Mouse (Mus musculus) liver, embryonic 16.5 days (tissue): ENCODE measurements around the gene Slc29a2. TPM values are rescaled to one million over a fixed set of nuclear protein-coding genes. Genes with fewer than 3 reads are reported as not detected.
A peak's percentile ranks its signal among the peaks of the same experiment; 100 is the strongest.
"Not testable (repeated sequence)": the region's sequence is repeated elsewhere in the genome, so short reads cannot be mapped to it uniquely, and the experiment has no call there.

Experiments used
- ATAC-seq: fragments of 200-750 bp; cut with Nextera tagmentation; 2 replicates; pipeline ENCODE4 v1.8.0; 2017; ENCODE audit warnings: low read depth, mild to moderate bottlenecking, moderate number of reproducible peaks, moderate library complexity
- H3K27ac ChIP-seq: fragments of 300-500 bp; sonication (generic); 2 replicates; pipeline ENCODE4 v1.5.1; 2014; ENCODE audit warnings: mild to moderate bottlenecking, low read length
- H3K27me3 ChIP-seq: fragments of 300-500 bp; sonication (generic); 2 replicates; pipeline ENCODE4 v1.6.1; 2014; ENCODE audit warnings: low read depth, low read length, mixed read lengths; ENCODE audit not compliant: control insufficient read depth, insufficient read depth
- H3K36me3 ChIP-seq: fragments of 300-500 bp; sonication (generic); 2 replicates; pipeline ENCODE4 v1.6.1; 2014; ENCODE audit warnings: mild to moderate bottlenecking; ENCODE audit not compliant: control insufficient read depth, insufficient read depth
- H3K4me1 ChIP-seq: fragments of 300-500 bp; sonication (generic); 2 replicates; pipeline ENCODE4 v1.6.1; 2014; ENCODE audit warnings: low read depth, low read length, mixed read lengths; ENCODE audit not compliant: control insufficient read depth
- H3K4me2 ChIP-seq: fragments of 300-500 bp; sonication (generic); 2 replicates; pipeline ENCODE4 v1.6.1; 2014; ENCODE audit warnings: low read depth, low read length, mixed read lengths
- H3K4me3 ChIP-seq: fragments of 300-500 bp; sonication (generic); 2 replicates; pipeline ENCODE4 v1.5.1; 2014; ENCODE audit warnings: low read depth, mild to moderate bottlenecking, low read length
- H3K9ac ChIP-seq: fragments of 300-500 bp; sonication (generic); 2 replicates; pipeline ENCODE4 v1.6.1; 2014; ENCODE audit warnings: low read depth, low read length
- H3K9me3 ChIP-seq: fragments of 300-500 bp; sonication (generic); replicated peaks from 2 replicates; pipeline ENCODE4 v1.6.1; 2016; ENCODE audit warnings: low read length; ENCODE audit not compliant: control insufficient read depth
- WGBS: fragments of 180-500 bp; shearing (Covaris S2); extraction: QIAGEN DNeasy Blood & Tissue Kit; methylation state at CpG from one replicate; pipeline ENCODE4 v1.1.7; 2014; ENCODE audit not compliant: insufficient replicate concordance; 5-methylcytosine and 5-hydroxymethylcytosine counted together
- polyA plus RNA-seq: library from polyadenylated mRNA; unstranded; fragments of >200 nt; fragmentation: Nextera tagmentation; extraction: Ambion mirVana; gene quantifications from 2 replicates; pipeline ENCODE4 v1.2.1, GENCODE M21; 2015

Slc29a2 gene
- polyA plus RNA-seq, 1 experiment from 2014 or later, result 1.6 TPM

DNA sequence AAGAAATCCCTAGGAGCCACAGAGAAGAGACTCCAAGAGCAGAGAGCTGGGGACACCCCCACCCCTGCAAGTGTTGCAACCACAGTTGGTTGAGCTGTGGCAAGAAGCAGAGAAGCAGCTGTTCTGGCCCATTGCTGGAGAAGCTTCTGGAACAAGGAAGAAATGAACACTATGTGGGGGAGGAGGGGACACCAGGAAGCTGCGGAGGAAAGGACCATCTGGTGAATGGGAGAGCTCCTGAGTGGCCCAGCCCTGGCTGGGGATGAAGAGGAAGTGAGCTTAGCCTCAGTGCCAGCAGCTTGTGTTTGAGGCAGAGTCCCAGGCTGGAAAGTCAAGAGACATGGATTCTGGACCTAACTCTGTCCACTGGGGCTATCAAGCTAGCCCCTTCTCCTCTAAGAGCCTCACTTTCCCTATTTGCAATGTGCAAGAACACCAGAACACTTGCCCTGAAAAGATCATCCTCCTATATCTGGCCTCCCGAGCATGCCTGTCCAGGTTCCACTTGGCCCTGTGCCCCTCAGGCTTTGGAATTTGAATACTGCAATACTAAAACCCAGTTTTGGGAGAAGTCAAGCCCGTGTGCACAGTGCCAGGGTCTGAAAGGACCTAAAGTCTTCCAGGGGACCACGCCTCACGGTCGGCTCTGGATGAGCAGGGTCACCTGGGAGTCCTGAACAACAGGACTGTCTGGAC lies 24.1 kb upstream of the Slc29a2 start:
- peaks cover 10% of the 10 kb centered on the region; the same call in 1 of the 2 replicates for H3K27me3 ChIP-seq
- H3K27ac ChIP-seq, result no peak overlapping the region
- no peaks in the 10 kb centered on the region for H3K36me3 ChIP-seq
- H3K4me2 ChIP-seq, result no peak overlapping the region
- ATAC-seq, result no peak
- no peaks in the 10 kb centered on the region for H3K9me3 ChIP-seq
- H3K4me3 ChIP-seq, result no peak overlapping the region
- no peak overlapping the region for H3K9ac ChIP-seq
- 46% methylated on average over 6 of the region's 6 CpGs for WGBS
- H3K4me1 ChIP-seq, result no peaks in the 10 kb centered on the region

DNA sequence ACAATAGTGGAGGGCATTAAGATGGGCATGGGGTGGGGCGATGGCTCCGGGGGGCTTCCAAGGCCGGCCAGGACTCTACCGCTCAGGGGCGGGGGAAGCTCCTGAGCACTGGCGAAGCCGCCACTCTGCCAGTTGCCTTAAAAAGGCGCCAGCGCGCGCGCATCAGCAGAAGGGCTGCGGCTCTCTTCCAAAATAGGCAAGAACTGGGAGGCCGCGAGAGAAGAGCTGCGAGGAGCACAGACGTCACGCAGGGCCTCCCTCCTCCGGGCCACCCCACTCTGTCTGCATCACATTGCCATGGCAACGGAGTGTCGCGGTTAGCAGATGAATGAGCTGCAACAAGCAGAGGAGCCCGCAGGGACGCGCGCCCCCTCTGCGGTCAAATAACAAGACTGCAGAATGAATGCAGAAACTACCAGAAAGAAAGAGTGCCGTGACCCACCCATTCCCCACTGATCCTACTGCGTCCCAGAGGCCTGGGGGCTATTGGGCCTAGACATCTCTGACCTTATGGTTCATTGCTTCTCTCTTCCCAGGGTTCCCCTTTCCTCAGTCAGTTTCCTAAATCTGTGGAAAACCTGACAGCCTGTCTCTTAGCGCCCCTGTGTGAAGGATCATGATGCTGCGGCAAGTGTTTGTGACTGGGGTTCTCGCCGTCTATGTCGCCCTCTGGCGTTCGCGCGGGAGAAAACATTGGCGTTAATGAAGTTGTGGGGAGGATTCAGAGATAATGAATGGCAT lies 21.8 kb upstream of the Slc29a2 start:
- Histone ChIP-seq H3K27ac (no peak overlapping the region), H3K4me1 (no peaks in the 10 kb centered on the region), H3K9me3 (no peaks in the 10 kb centered on the region), H3K27me3 (peaks cover 10% of the 10 kb centered on the region; the same call in 1 of the 2 replicates), H3K4me2 (no peak overlapping the region), H3K36me3 (no peaks in the 10 kb centered on the region), H3K9ac (no peak overlapping the region), H3K4me3 (no peak overlapping the region)
- WGBS, result 2% methylated on average over 39 of the region's 39 CpGs
- no peak; the same call in 1 of the 2 replicates for ATAC-seq

DNA sequence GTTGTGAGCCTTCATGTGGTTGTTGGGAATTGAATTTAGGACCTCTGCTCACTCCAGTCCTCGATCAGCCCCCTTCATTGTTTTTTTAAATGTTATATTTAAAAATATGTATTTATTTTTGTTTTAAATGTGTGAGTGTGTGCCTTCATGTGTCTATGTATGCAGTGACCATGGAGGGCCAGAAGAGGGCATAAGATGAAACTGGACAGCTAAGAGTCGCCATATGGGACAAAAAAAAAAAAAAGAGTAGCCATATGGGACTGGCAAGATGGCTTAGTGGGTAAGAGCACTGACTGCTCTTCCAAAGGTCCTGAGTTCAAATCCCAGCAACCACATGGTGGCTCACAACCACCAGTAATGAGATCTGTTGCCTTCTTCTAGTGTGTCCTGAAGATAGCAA lies 20.0 kb upstream of the Slc29a2 start:
- not testable (repeated sequence) for H3K4me2 ChIP-seq, ATAC-seq, H3K36me3 ChIP-seq, H3K4me3 ChIP-seq, H3K4me1 ChIP-seq, H3K27ac ChIP-seq, H3K9ac ChIP-seq, H3K9me3 ChIP-seq
- H3K27me3 ChIP-seq, result peaks cover 10% of the 10 kb centered on the region; the same call in 1 of the 2 replicates
- WGBS, result 28% methylated on average over 2 of the region's 2 CpGs

DNA sequence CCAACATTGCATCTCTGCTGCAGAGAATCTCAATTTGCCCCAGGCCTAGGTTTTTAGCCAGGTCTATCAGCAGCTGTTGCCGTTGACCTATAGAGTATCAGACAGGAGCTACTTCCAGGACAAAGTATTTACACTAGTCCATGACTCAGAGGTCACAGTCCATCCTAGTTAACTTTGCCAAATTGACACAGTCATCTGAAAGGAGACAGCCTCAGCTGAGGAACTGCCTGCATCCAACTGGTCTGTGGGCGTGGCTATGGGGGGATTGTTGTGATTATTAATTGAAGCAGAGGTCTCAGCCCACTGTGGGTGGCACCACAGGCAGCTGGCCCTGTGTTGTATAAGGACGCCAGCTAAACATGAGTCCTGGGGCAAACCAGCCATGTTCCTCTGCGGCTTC lies 18.7 kb upstream of the Slc29a2 start:
- ATAC-seq, result no peak
- Histone ChIP-seq H3K36me3 (no peaks in the 10 kb centered on the region), H3K4me2 (no peak overlapping the region), H3K27ac (no peak overlapping the region), H3K9me3 (no peaks in the 10 kb centered on the region), H3K4me3 (no peak overlapping the region), H3K27me3 (peaks cover 8% of the 10 kb centered on the region; the same call in 1 of the 2 replicates), H3K4me1 (no peaks in the 10 kb centered on the region), H3K9ac (no peak overlapping the region)
- 43% methylated on average over 4 of the region's 4 CpGs for WGBS

DNA sequence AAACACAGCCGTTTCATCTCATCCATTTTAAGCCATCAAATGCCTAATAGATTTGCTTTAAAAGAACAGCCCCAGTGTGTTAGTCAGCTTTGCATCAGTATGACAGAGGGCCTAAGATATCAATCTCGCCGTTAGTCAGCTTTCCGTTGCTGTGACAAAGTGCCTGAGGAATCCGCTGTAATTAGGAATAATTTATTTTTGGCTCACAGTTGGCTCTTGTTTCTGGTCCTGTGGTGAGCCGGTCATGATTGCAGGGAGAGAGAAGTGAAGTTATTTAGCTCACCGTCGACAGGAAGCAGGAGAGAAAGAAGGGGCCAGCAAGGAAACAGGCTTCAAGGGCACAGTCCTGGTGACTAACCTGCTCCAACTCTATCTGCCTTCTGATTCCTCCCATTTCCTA lies 10.5 kb upstream of the Slc29a2 start:
- H3K9me3 ChIP-seq, result no peaks in the 10 kb centered on the region
- H3K4me3 ChIP-seq, result no peak overlapping the region
- H3K4me1 ChIP-seq, result no peaks in the 10 kb centered on the region
- peaks cover 5% of the 10 kb centered on the region for H3K27me3 ChIP-seq
- no peak overlapping the region for H3K27ac ChIP-seq
- 42% methylated on average over 8 of the region's 8 CpGs for WGBS
- H3K9ac ChIP-seq, result no peak overlapping the region
- no peaks in the 10 kb centered on the region for H3K36me3 ChIP-seq
- no peak overlapping the region for H3K4me2 ChIP-seq
- ATAC-seq, result no peak

DNA sequence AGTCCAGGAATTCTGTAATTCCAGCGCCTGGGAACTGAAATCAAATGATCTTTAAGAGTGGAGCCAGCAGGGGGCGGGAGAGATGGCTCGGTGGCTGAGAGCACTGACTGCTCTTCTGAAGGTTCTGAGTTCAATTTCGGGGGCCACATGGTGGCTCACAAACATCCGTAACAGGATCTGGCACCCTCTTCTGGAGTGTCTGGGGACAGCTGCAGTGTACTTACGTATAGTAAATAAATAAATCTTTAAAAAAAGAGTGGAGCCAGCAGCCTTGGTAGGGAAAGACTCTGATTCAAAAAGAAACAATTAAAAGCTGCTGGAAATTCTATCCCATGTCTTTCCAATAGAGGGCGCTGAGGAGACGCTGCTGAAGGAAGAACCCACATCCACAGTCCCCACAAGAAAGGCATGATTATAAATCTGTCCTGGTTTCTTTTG lies 8.7 kb upstream of the Slc29a2 start:
- Histone ChIP-seq H3K4me1 (no peaks in the 10 kb centered on the region), H3K27me3 (peaks cover 5% of the 10 kb centered on the region), H3K9ac (no peak overlapping the region), H3K4me3 (no peak overlapping the region), H3K27ac (no peak overlapping the region), H3K4me2 (no peak overlapping the region), H3K36me3 (no peaks in the 10 kb centered on the region), H3K9me3 (no peaks in the 10 kb centered on the region)
- no peak for ATAC-seq
- 13% methylated on average over 8 of the region's 8 CpGs for WGBS

DNA sequence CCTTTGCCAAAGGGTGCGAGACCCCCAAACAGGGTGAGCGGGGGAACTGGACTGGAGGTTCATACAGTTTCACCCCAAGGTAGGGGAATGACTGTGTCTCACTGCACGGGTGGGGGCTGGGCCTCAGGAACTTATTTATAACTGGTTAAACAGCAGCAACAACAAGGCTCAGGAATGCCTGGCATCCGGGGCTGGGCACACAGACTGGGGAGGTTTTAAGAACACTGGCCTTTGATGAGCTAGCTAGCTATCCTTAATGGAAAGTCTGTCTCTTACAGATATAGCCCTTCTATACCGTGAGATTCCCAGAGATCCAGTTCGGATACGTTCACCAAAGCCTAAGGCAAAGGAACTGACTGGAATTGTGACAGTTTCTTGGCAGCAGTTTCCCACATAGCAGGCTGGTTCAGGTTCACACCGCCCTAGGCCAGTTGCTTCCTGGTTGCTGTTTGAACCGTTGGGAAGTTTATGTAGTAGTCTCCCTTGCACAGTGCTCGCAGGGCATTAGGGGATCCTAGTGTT lies 7.4 kb upstream of the Slc29a2 start:
- peaks cover 5% of the 10 kb centered on the region for H3K27me3 ChIP-seq
- no peak overlapping the region for H3K27ac ChIP-seq
- H3K4me2 ChIP-seq, result peak overlapping the region; percentile 5; the same call in 1 of the 2 replicates
- WGBS, result 35% methylated on average over 10 of the region's 10 CpGs
- no peak for ATAC-seq
- no peak overlapping the region for H3K4me3 ChIP-seq
- H3K9ac ChIP-seq, result no peak overlapping the region
- no peaks in the 10 kb centered on the region for H3K36me3 ChIP-seq
- no peaks in the 10 kb centered on the region for H3K9me3 ChIP-seq
- no peaks in the 10 kb centered on the region for H3K4me1 ChIP-seq

DNA sequence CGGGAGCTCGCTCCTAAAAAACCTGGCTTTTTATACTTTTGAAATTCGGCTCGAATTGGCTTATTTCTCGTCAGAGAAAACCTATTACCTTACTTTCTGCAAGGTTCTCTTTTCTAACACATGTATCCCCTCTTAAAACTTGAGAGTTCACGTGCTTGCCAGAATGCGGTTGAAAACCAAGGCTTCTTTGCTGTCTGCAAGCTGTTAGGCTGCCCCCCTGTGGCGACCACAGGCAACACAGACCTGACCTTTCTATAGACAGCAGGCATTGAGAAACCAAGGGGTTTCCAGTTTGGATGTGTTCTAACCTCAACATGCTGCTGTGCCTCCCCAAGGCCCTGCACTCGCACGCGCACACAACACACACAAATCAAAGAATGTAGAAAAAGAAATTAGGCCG lies 6.9 kb upstream of the Slc29a2 start:
- H3K9me3 ChIP-seq, result no peaks in the 10 kb centered on the region
- WGBS, result 18% methylated on average over 12 of the region's 12 CpGs
- H3K4me2 ChIP-seq, result peak overlapping the region; percentile 5; the same call in 1 of the 2 replicates
- H3K27ac ChIP-seq, result no peak overlapping the region
- H3K36me3 ChIP-seq, result no peaks in the 10 kb centered on the region
- ATAC-seq, result no peak
- H3K27me3 ChIP-seq, result peaks cover 5% of the 10 kb centered on the region
- no peak overlapping the region for H3K4me3 ChIP-seq
- no peaks in the 10 kb centered on the region for H3K4me1 ChIP-seq
- no peak overlapping the region for H3K9ac ChIP-seq

DNA sequence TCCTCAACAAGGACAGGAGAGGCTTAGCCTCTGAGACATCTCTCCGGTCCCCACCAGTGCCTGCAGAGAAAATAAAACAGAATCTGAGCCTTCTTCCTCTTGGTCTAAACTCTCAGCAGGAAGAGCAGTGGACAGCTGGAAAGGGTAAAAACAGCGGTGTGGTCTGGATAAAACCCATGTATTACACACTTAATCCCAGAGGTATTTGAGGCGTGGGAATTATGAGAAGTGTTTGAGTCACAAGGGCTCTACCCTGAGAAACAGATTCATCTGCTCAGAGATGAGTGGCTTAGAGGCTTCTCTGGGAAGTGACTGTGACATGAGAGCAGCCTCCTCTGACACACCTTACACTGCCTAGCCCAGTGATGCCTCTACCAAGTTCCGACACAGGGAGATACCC lies 6.0 kb upstream of the Slc29a2 start:
- H3K36me3 ChIP-seq, result no peaks in the 10 kb centered on the region
- 70% methylated on average over 4 of the region's 4 CpGs for WGBS
- peaks cover 5% of the 10 kb centered on the region for H3K27me3 ChIP-seq
- H3K4me2 ChIP-seq, result no peak overlapping the region
- H3K9ac ChIP-seq, result no peak overlapping the region
- H3K4me1 ChIP-seq, result no peaks in the 10 kb centered on the region
- no peak overlapping the region for H3K27ac ChIP-seq
- H3K4me3 ChIP-seq, result no peak overlapping the region
- no peak for ATAC-seq
- no peaks in the 10 kb centered on the region for H3K9me3 ChIP-seq
